Mouse (Mus musculus) CD8-positive naive resting alpha-beta T cell, adult 2 months (primary cell): ENCODE measurements around the gene Smad6.

ENCODE experiments used
- DNase-seq, 2 experiments: peaks; one replicate each; pipeline ENCODE4 v3.0.0; 2022; ENCODE audit warnings: low read depth in 2 of 2, low spot score in 2 of 2

Smad6 gene

DNA sequence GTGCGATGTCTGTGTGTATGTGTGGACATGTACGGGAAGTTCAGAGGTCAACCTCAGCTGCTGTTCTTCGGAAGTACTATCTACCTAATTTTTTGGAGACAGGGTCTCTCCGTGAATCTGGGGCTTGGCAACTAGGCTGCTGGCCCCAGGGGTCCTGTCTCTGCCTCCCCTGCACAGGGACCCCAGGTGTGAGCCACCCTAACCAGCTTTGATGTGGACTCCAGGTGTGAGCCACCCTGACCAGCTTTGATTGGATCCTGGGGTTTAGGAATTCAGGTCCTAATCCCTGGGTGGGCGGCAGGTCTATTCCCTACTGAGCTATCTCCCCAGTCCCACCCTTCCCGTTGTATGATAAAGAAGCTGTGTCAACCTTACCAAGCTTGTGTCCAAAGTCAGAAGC, 60.0 kb downstream of the Smad6 start:
- DNase-seq: no peak

DNA sequence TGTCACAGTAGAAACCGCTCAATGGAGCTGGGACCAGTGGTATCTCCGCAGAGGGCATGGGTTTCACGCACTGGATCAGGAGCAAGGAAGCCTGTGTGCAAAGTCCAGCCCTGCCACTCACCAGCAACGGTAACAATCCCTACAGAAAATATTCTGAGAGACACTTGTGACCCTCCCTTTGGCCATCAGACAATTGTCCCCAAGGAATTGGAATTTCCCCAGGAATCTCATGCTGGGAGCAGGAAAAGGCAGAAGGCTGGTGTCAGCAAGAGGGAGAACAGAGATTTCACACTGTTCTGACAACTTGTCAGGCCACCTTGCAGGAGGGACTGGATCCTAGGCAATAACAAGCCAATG, 61.1 kb downstream of the Smad6 start:
- DNase-seq: no peak

- no peak for DNase-seq
These were observed 61.7 kb downstream of the Smad6 start for GRCm38 (mm10) chr9:63959933-63960828.

- DNase-seq: no peak
These were observed 62.5 kb downstream of the Smad6 start for GRCm38 (mm10) chr9:63959129-63959932.

DNA sequence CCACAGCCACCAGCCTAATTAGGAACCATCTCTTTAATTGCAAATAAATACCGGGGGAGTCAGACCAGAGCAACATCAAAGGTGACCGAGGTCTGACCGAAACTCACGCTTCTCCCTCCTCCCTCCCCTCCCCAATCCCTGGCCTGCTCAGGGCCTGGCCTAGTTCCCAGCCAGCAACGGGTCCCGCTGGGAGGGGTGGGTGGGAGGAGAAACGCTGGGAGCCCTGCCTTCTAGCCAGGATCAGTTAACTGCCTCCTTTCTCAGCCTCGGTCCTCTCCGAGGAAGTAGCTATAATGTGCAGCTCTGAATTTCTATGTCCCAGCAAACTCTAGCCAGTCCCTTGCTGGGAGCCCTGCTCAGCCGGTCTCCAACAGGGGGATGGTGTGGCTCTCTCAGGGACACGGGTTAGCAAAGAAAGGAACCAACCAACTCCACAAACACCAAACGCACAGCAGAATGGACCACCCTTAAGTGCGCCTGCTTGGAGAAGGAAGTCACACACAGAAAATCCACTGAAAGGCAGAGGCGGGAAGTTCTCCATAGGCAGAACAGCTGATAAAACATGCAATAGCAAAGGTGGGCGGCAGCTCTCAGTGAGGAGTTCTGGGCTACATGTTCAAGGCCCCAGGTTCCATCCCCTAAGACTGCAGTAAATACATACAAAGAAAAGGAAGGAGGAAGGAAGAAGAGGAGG, 63.4 kb downstream of the Smad6 start:
- DNase-seq: no peak

DNA sequence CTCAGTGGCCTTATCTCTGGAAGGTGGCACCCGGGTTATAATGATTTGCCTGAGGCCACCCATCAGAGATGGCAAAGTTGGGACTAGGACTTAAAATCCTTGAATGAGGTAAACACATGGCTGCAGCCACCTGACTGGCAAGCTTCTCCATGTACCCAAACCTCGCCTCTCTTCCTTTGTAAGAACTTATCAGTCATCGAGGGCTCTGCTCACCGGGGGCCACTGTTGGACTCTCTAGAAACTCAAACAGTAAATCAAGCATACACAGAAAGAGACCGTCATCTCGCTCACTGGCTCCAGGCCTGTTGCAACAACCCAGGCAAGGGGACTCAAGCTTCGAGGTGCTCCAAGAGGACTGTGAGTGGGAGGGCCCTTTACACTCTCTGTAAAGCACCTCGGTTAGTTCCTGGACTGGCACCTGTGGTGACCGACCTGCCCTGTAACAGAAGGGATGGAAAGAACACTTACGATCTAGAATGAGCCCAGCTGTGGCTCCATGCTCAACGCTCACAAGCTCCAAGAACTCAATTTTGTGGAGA, 64.1 kb downstream of the Smad6 start:
- DNase-seq: no peak

DNA sequence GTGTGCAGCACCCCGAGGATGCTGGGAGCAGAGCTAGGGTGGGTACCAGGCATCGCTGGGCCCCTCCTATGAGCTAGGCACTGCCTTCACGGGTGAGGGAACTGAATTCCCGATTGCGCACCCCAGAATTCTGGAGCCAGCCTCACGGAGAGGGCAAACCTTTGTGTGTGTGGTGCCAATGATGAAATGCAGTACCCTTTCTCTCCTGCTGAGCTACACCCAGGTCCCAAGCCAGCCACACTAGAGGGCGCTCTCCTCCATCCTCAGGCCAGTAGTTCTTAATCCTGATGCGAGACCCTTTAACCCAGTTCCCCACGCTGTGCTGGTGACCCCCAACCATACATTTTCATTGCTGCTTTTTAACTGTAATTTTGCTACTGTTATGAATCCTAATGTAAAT, 65.8 kb downstream of the Smad6 start:
- peak; percentile 20 to 46 for DNase-seq

GRCm38 (mm10) chr9:63953691-63954090, 68.2 kb downstream of the Smad6 start:
- no peak for DNase-seq

DNA sequence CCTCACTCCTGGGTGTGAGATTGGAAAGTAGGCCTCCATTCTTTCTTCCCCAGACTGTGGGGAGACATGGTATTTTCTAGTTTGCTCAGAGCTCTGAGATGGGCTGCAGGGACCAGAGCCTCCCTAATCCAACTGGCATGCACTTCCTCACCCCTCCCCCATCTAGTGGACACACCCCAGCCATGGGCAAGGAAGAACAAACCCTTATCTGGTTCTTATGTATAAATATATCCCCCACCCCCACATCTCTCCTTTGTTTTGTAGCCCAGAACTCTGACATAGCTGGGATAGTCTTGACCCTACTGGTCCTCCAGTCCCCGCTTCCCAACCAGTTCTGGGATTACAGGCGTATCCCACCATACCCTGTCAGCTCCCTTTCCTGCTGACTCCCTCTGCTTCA, 69.3 kb downstream of the Smad6 start:
- DNase-seq: no peak

DNA sequence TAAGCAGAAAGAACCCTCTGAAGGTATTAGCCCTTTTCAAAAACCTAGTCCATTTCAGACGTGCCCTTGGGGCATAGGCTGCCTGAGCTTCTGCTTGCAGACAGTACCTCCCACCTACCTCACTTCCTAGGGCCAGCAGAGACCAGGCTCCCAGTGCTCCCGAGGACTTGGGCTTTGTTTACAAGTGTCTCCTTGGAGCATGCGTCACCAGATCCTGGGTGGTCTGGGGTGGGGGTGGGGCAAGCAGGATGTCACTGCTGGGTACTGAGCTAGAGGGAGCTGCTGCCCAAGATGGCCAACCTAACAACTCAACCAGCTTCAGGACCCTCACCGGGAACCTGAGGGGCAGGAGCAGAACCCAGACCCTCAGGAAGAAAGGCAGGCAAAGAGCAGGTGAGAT, 71.5 kb downstream of the Smad6 start:
- no peak for DNase-seq

DNA sequence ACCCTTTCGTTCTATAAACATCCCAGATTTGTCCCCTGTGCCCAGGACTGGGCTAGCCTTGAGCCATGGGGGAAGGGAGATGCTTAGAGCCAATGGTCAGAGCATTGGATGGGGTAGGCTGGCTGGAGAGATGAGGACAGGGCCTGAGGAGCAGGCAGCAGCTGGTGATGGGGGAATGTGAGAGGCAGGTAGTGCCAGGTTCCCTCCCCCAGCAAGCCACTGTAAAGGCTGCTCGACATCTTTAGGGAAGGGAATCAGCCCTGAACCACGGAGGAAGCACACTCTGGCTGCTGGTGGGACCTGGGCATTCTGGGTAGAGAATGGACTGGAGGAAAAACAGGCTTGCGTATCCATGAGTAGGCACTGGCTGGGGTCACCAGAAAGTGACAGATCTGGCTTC, 72.5 kb downstream of the Smad6 start:
- no peak for DNase-seq

DNA sequence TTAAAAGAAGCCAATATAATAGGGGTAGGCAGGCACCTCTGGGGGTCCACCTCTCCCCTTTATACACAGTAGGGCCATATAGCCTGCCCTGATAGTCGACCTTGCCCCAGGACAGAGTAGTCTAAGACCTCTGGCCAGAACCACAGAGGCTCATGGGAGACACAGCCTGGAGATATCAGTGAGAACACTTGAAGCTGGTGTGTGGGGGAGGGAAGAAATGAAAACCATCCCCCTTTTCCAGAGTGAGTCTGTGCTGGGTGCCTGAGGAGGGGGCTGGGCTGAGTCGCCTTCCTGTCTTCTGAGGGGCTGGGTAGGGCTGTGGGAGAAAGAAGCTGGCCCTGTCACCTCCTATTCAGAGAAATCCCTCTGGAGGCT, 79.3 kb downstream of the Smad6 start:
- DNase-seq: no peak

GRCm38 (mm10) chr9:63941747-63942607, 79.9 kb downstream of the Smad6 start:
- DNase-seq: no peak

- DNase-seq: no peak
These were observed 85.6 kb downstream of the Smad6 start for GRCm38 (mm10) chr9:63936256-63936655.

GRCm38 (mm10) chr9:63933068-63933467, 88.8 kb downstream of the Smad6 start:
- no peak for DNase-seq

DNA sequence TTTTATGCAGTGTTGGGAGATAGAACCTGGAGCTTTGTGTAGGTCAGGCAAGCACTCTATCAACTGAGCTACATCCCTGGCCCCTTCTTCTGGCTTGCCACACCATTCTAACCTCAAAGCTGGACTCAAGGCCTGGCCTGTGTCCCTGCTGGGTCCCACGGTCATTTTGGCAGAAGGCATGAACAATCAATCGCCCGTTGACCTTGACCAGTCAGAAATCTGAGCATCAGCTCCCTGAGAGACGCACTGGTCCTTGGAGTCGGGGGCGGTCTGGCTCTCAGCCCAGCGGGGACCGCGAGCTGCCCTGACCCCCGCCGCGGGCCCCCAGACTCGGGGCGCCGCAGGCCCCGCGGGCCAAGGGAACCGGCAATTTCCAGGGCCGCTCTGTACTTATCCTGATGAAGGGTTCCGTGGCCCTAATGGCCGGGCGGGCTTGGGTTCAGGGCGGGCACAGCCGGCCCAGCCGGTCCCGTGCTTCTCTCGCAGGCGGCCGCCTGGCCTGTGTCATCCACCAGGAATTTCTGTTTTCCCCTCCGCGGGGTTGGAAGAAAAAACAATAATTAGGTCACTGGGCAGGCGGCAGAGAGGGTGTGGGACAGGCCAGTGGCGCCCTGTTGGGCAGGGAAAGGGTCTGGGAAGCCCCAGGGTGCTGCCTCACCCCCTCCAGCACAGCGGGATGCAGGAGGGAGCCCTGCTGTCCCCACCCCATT, 94.4 kb downstream of the Smad6 start:
- DNase-seq: no peak

- no peak for DNase-seq
These were observed 95.5 kb downstream of the Smad6 start for GRCm38 (mm10) chr9:63926377-63926776.

GRCm38 (mm10) chr9:63923190-63923717, 98.6 kb downstream of the Smad6 start:
- DNase-seq: no peak

DNA sequence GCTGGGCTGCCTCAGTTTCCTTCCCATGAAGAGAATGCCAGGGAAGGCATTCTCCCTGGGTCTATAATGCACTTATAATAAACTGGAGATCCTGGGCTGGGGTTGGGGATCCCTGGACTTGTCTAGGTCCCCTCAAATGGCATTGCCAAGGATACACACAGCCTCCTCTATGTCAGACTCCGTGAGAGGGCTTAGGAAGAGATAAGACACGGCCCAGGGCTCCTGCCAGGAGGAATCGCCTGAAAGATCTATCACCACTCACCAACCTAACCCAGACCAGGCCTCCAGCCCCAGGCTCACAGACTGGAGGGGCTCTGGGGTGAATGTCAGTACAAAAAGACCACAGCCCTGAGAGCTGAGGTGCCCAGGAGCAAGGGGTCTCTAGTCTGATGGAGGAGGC, 102.2 kb downstream of the Smad6 start:
- DNase-seq: no peak
